Mouse (Mus musculus) bone marrow, adult 2 months (tissue): Measurements from ENCODE around the gene Cep104.

ENCODE experiments used
- CTCF ChIP-seq: fragments of 200-500 bp; IDR thresholded peaks from 2 replicates; pipeline ENCODE4 v1.5.1; 2011; ENCODE audit warnings: low read length, control low read depth; ENCODE audit not compliant: control insufficient read depth, insufficient read depth
- POLR2A ChIP-seq: fragments of 200-500 bp; IDR thresholded peaks from 2 replicates; pipeline ENCODE4 v1.6.1; 2011; ENCODE audit warnings: low read depth, mild to moderate bottlenecking, control low read depth, low read length, borderline replicate concordance; ENCODE audit not compliant: control insufficient read depth

GRCm38 (mm10) chr4:154022844-154023243 lies 47.9 kb downstream of the Cep104 start:
- TF ChIP-seq CTCF = no peak
- TF ChIP-seq POLR2A = no peak
